Mouse (Mus musculus) neural tube, embryonic 15.5 days (tissue): ENCODE measurements around the gene Cadm1. TPM values are rescaled to one million over a fixed set of nuclear protein-coding genes. Genes with fewer than 3 reads are reported as not detected.

ENCODE experiments used
- ATAC-seq: fragments of 200-750 bp; cut with Nextera tagmentation; 2 replicates; pipeline ENCODE4 v1.8.0; 2017; ENCODE audit warnings: mild to moderate bottlenecking, moderate TSS enrichment, moderate library complexity; ENCODE audit not compliant: low FRiP score
- H3K27ac ChIP-seq: fragments of 300-500 bp; sonication (generic); replicated peaks from 2 replicates; pipeline ENCODE4 v1.5.1; 2015; ENCODE audit warnings: mild to moderate bottlenecking, inconsistent platforms
- H3K27me3 ChIP-seq: fragments of 300-500 bp; sonication (generic); replicated peaks from 2 replicates; pipeline ENCODE4 v1.6.1; 2015; ENCODE audit warnings: inconsistent platforms
- H3K36me3 ChIP-seq: fragments of 300-500 bp; sonication (generic); 2 replicates; pipeline ENCODE4 v1.6.1; 2015; ENCODE audit warnings: inconsistent platforms
- H3K4me1 ChIP-seq: fragments of 300-500 bp; sonication (generic); 2 replicates; pipeline ENCODE4 v1.6.1; 2015; ENCODE audit warnings: inconsistent platforms
- H3K4me2 ChIP-seq: fragments of 300-500 bp; sonication (generic); 2 replicates; pipeline ENCODE4 v1.6.1; 2015; ENCODE audit warnings: inconsistent platforms, mild to moderate bottlenecking, moderate library complexity
- H3K4me3 ChIP-seq: fragments of 300-500 bp; sonication (generic); replicated peaks from 2 replicates; pipeline ENCODE4 v1.5.1; 2015; ENCODE audit warnings: mild to moderate bottlenecking, inconsistent platforms
- H3K9ac ChIP-seq: fragments of 300-500 bp; sonication (generic); replicated peaks from 2 replicates; pipeline ENCODE4 v1.6.1; 2015; ENCODE audit warnings: mild to moderate bottlenecking, inconsistent platforms
- H3K9me3 ChIP-seq: fragments of 300-500 bp; sonication (generic); replicated peaks from 2 replicates; pipeline ENCODE4 v1.6.1; 2016; ENCODE audit warnings: inconsistent platforms
- WGBS: fragments of 180-500 bp; shearing (Covaris S2); methylation state at CpG from one replicate; pipeline ENCODE4 v1.1.7; 2015; ENCODE audit warnings: mixed read lengths; 5-methylcytosine and 5-hydroxymethylcytosine counted together
- polyA plus RNA-seq: library from polyadenylated mRNA; unstranded; fragments of >200 nt; fragmentation: Nextera tagmentation; extraction: Ambion mirVana; gene quantifications from 2 replicates; pipeline ENCODE4 v1.2.1, GENCODE M21; 2015

Gene Cadm1
- polyA plus RNA-seq, 1 experiment from 2014 or later, result 157 TPM

GRCm38 (mm10) chr9:47583241-47583640, 53.3 kb downstream of the Cadm1 start:
- H3K9ac ChIP-seq, result no peak overlapping the region
- H3K4me3 ChIP-seq, result no peak overlapping the region
- no peaks in the 10 kb centered on the region for H3K27me3 ChIP-seq
- 85% methylated on average over 4 of the region's 4 CpGs for WGBS
- H3K27ac ChIP-seq, result no peak overlapping the region
- no peak for ATAC-seq
- no peak overlapping the region for H3K4me2 ChIP-seq
- no peaks in the 10 kb centered on the region for H3K36me3 ChIP-seq
- peaks cover 25% of the 10 kb centered on the region for H3K4me1 ChIP-seq
- no peaks in the 10 kb centered on the region for H3K9me3 ChIP-seq

- WGBS, result 65% methylated on average over 5 of the region's 5 CpGs
- no peak for ATAC-seq
Measured at GRCm38 (mm10) chr9:47586176-47586575, 56.2 kb downstream of the Cadm1 start.

GRCm38 (mm10) chr9:47586839-47587238, 56.9 kb downstream of the Cadm1 start:
- Histone ChIP-seq H3K36me3 (no peaks in the 10 kb centered on the region), H3K9me3 (no peaks in the 10 kb centered on the region), H3K4me3 (no peak overlapping the region), H3K9ac (no peak overlapping the region), H3K4me1 (peaks cover 24% of the 10 kb centered on the region), H3K27me3 (no peaks in the 10 kb centered on the region), H3K4me2 (no peak overlapping the region), H3K27ac (no peak overlapping the region)
- 73% methylated on average over 8 of the region's 8 CpGs for WGBS
- no peak for ATAC-seq

More at GRCm38 (mm10) chr9:47586176-47586575, 56.2 kb downstream of the Cadm1 start:
- no peak overlapping the region for H3K9ac ChIP-seq
- no peak overlapping the region for H3K4me2 ChIP-seq
- no peaks in the 10 kb centered on the region for H3K36me3 ChIP-seq
- H3K27ac ChIP-seq, result no peak overlapping the region
- H3K4me3 ChIP-seq, result no peak overlapping the region
- H3K27me3 ChIP-seq, result no peaks in the 10 kb centered on the region
- peaks cover 25% of the 10 kb centered on the region for H3K4me1 ChIP-seq
- H3K9me3 ChIP-seq, result no peaks in the 10 kb centered on the region

- Histone ChIP-seq H3K27ac (no peak overlapping the region), H3K9ac (no peak overlapping the region), H3K4me3 (no peak overlapping the region), H3K36me3 (no peaks in the 10 kb centered on the region), H3K4me1 (peaks cover 28% of the 10 kb centered on the region), H3K27me3 (no peaks in the 10 kb centered on the region), H3K4me2 (no peak overlapping the region), H3K9me3 (no peaks in the 10 kb centered on the region)
- 61% methylated on average over 7 of the region's 7 CpGs for WGBS
- ATAC-seq, result no peak
Measured at GRCm38 (mm10) chr9:47587577-47588194, 57.7 kb downstream of the Cadm1 start.

GRCm38 (mm10) chr9:47589832-47590231, 59.9 kb downstream of the Cadm1 start:
- Histone ChIP-seq H3K4me2 (no peak overlapping the region), H3K4me3 (no peak overlapping the region), H3K9me3 (no peaks in the 10 kb centered on the region), H3K36me3 (no peaks in the 10 kb centered on the region), H3K27ac (no peak overlapping the region), H3K27me3 (no peaks in the 10 kb centered on the region), H3K9ac (no peak overlapping the region), H3K4me1 (peaks cover 20% of the 10 kb centered on the region)
- ATAC-seq, result no peak
- 68% methylated on average over 5 of the region's 5 CpGs for WGBS

- no peak overlapping the region for H3K4me3 ChIP-seq
- H3K27me3 ChIP-seq, result no peaks in the 10 kb centered on the region
- H3K9ac ChIP-seq, result no peak overlapping the region
- H3K27ac ChIP-seq, result no peak overlapping the region
- 79% methylated on average over 11 of the region's 11 CpGs for WGBS
- no peaks in the 10 kb centered on the region for H3K9me3 ChIP-seq
- peaks cover 37% of the 10 kb centered on the region for H3K4me1 ChIP-seq
- ATAC-seq, result no peak
- H3K4me2 ChIP-seq, result no peak overlapping the region
- H3K36me3 ChIP-seq, result no peaks in the 10 kb centered on the region
Measured at GRCm38 (mm10) chr9:47601541-47601940, 71.6 kb downstream of the Cadm1 start.

GRCm38 (mm10) chr9:47603971-47604370, 74.0 kb downstream of the Cadm1 start:
- WGBS, result 35% methylated on average over 4 of the region's 4 CpGs

GRCm38 (mm10) chr9:47605628-47606027, 75.7 kb downstream of the Cadm1 start:
- H3K4me3 ChIP-seq, result no peak overlapping the region
- no peaks in the 10 kb centered on the region for H3K9me3 ChIP-seq
- H3K27ac ChIP-seq, result no peak overlapping the region
- H3K27me3 ChIP-seq, result no peaks in the 10 kb centered on the region
- H3K9ac ChIP-seq, result no peak overlapping the region
- no peaks in the 10 kb centered on the region for H3K36me3 ChIP-seq
- 75% methylated on average over 5 of the region's 5 CpGs for WGBS
- H3K4me2 ChIP-seq, result no peak overlapping the region
- peaks cover 33% of the 10 kb centered on the region for H3K4me1 ChIP-seq
- ATAC-seq, result no peak

More at GRCm38 (mm10) chr9:47603971-47604370, 74.0 kb downstream of the Cadm1 start:
- no peaks in the 10 kb centered on the region for H3K9me3 ChIP-seq
- H3K4me3 ChIP-seq, result no peak overlapping the region
- H3K36me3 ChIP-seq, result no peaks in the 10 kb centered on the region
- ATAC-seq, result no peak
- H3K4me2 ChIP-seq, result no peak overlapping the region
- no peak overlapping the region for H3K9ac ChIP-seq
- H3K4me1 ChIP-seq, result peaks cover 23% of the 10 kb centered on the region
- no peak overlapping the region for H3K27ac ChIP-seq
- no peaks in the 10 kb centered on the region for H3K27me3 ChIP-seq

GRCm38 (mm10) chr9:47608441-47608840, 78.5 kb downstream of the Cadm1 start:
- H3K27ac ChIP-seq, result no peak overlapping the region
- no peak overlapping the region for H3K4me2 ChIP-seq
- no peaks in the 10 kb centered on the region for H3K36me3 ChIP-seq
- 81% methylated on average over 7 of the region's 7 CpGs for WGBS
- peaks cover 24% of the 10 kb centered on the region for H3K4me1 ChIP-seq
- H3K4me3 ChIP-seq, result no peak overlapping the region
- H3K9me3 ChIP-seq, result no peaks in the 10 kb centered on the region
- H3K27me3 ChIP-seq, result no peaks in the 10 kb centered on the region
- no peak for ATAC-seq
- H3K9ac ChIP-seq, result no peak overlapping the region

GRCm38 (mm10) chr9:47608921-47609320, 78.9 kb downstream of the Cadm1 start:
- Histone ChIP-seq H3K27me3 (no peaks in the 10 kb centered on the region), H3K9ac (no peak overlapping the region), H3K4me1 (peaks cover 24% of the 10 kb centered on the region), H3K4me2 (no peak overlapping the region), H3K9me3 (no peaks in the 10 kb centered on the region), H3K27ac (no peak overlapping the region), H3K36me3 (no peaks in the 10 kb centered on the region), H3K4me3 (no peak overlapping the region)
- WGBS, result 38% methylated on average over 5 of the region's 6 CpGs
- no peak for ATAC-seq

- WGBS, result 47% methylated on average over 4 of the region's 4 CpGs
- no peak overlapping the region for H3K27ac ChIP-seq
- ATAC-seq, result no peak
Measured at GRCm38 (mm10) chr9:47609443-47609842, 79.5 kb downstream of the Cadm1 start.

GRCm38 (mm10) chr9:47610316-47610715, 80.3 kb downstream of the Cadm1 start:
- no peak for ATAC-seq
- no peak overlapping the region for H3K4me2 ChIP-seq
- H3K9me3 ChIP-seq, result no peaks in the 10 kb centered on the region
- 65% methylated on average over 11 of the region's 11 CpGs for WGBS
- no peak overlapping the region for H3K27ac ChIP-seq
- H3K9ac ChIP-seq, result no peak overlapping the region
- H3K36me3 ChIP-seq, result no peaks in the 10 kb centered on the region
- no peaks in the 10 kb centered on the region for H3K27me3 ChIP-seq
- H3K4me3 ChIP-seq, result no peak overlapping the region
- H3K4me1 ChIP-seq, result peaks cover 29% of the 10 kb centered on the region

More at GRCm38 (mm10) chr9:47609443-47609842, 79.5 kb downstream of the Cadm1 start:
- no peaks in the 10 kb centered on the region for H3K9me3 ChIP-seq
- H3K4me1 ChIP-seq, result peaks cover 24% of the 10 kb centered on the region
- no peaks in the 10 kb centered on the region for H3K27me3 ChIP-seq
- no peak overlapping the region for H3K4me2 ChIP-seq
- no peak overlapping the region for H3K4me3 ChIP-seq
- H3K36me3 ChIP-seq, result no peaks in the 10 kb centered on the region
- no peak overlapping the region for H3K9ac ChIP-seq
